Comparison of ENCODE assay signal across 12 mouse cellular contexts in the genomic region with DNA sequence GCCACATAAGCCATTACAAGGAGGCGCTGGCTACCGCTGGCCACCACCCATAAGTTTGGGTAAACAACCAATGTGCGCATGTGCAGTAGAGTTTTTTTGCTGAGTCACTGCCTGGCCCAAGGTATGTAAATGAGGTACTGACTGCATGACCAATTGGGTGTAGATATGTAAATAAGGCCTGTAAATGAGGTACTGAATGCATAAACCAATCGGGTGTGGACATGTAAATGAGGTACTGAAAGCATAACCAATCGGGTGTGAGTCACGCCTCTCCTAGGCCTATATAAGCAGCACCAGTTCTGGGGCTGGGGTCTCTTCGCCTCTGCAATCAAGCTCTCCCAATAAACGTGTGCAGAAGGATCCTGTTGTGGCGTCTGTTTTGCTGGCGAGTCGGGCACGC. TPM values are rescaled to one million over a fixed set of nuclear protein-coding genes. Genes with fewer than 3 reads are reported as not detected.
DNase-seq lines count a peak whose midpoint lies in the region; ATAC-seq and TF ChIP-seq lines count a peak whose summit lies in the region.
"Not testable (repeated sequence)": the region's sequence is repeated elsewhere in the genome, so short reads cannot be mapped to it uniquely, and the experiment has no call there.
"Had no signal": no experiment of that assay in that cellular context is flagged by ENCODE, and none has a peak within 500 bp of the region (broad histone marks: within the 10 kb centered on the region; RNA-seq: fewer than 3 reads in every experiment).

No protein-coding gene starts in this region.

- ATAC-seq in liver, embryonic 13.5 days (ENCODE audit: low read depth): not testable (repeated sequence)

- H3K27ac ChIP-seq in ES-Bruce4 (ENCODE audit: insufficient read depth, low read length) (peak overlapping the region; percentile 78), ES-E14 (ENCODE audit: insufficient read depth, low read depth, low read length, poor library complexity, severe bottlenecking) (peak overlapping the region; percentile 63)
- not testable (repeated sequence) for H3K27ac ChIP-seq in liver, embryonic 13.5 days

- not testable (repeated sequence) for H3K36me3 ChIP-seq in ES-Bruce4 (ENCODE audit: control insufficient read depth, insufficient read depth, low read length, poor library complexity, severe bottlenecking); ES-E14 (ENCODE audit: control insufficient read depth, insufficient read depth, low read length, poor library complexity, severe bottlenecking); liver, embryonic 13.5 days

- in situ Hi-C loops in ES-E14 (cut with MboI; ENCODE audit: low sequenced_read_pairs in 2 of 2, unreplicated experiment in 2 of 2): not testable (repeated sequence)

- H3K9me3 ChIP-seq in ES-Bruce4 (replicated peaks; ENCODE audit: control insufficient read depth, insufficient read depth, low read length, poor library complexity, severe bottlenecking): peaks cover 34% of the 10 kb centered on the region
- not testable (repeated sequence) for H3K9me3 ChIP-seq in ES-E14 (ENCODE audit: control insufficient read depth, insufficient read depth, low read depth, low read length)
- peaks cover 21% of the 10 kb centered on the region for H3K9me3 ChIP-seq in liver, embryonic 13.5 days (replicated peaks)

- not testable (repeated sequence) for H3K4me3 ChIP-seq in ES-Bruce4 (ENCODE audit: low read depth, low read length); ES-E14 (ENCODE audit: insufficient read depth in 1 of 2, low read depth in 1 of 2, low read length in 2 of 2, poor library complexity in 1 of 2, severe bottlenecking in 1 of 2); liver, embryonic 13.5 days (replicated peaks)

- not testable (repeated sequence) for H3K4me2 ChIP-seq in liver, embryonic 13.5 days

- not testable (repeated sequence) for TF ChIP-seq EP300 in ES-Bruce4 (IDR thresholded peaks at IDR 0.05; ENCODE audit: insufficient read depth, low read depth, low read length)

- not testable (repeated sequence) for DNase-seq in ES-E14 (ENCODE audit: low read depth, low spot score)
- DNase-seq in MEL-GATA-1-ER (ENCODE audit: extremely low read depth, low read depth) (peak; percentile 31), ZHBTc4 (ENCODE audit: low read depth, low spot score) (peak; percentile 64)
- peak; percentile 9 for DNase-seq in liver, embryonic 13.5 days

- not testable (repeated sequence) for H3K27me3 ChIP-seq in ES-Bruce4 (ENCODE audit: control insufficient read depth, insufficient read depth, low read length, poor library complexity, severe bottlenecking); liver, embryonic 13.5 days

- WGBS in liver, embryonic 13.5 days (ENCODE audit: insufficient replicate concordance): 87% methylated on average over 12 of the region's 12 CpGs

- TF ChIP-seq CTCF in ES-Bruce4 (IDR thresholded peaks at IDR 0.05; ENCODE audit: low read depth, low read length): not testable (repeated sequence)

- H3K9ac ChIP-seq in ES-Bruce4 (ENCODE audit: low read depth, poor library complexity, severe bottlenecking); ES-E14 (ENCODE audit: insufficient read depth, low read depth, low read length, poor library complexity, severe bottlenecking); liver, embryonic 13.5 days: not testable (repeated sequence)

- H3K4me1 ChIP-seq in ES-Bruce4 (ENCODE audit: control insufficient read depth, insufficient read depth, low read length); ES-E14 (ENCODE audit: control insufficient read depth in 2 of 2, insufficient read depth in 2 of 2, low read length in 2 of 2, poor library complexity in 1 of 2): not testable (repeated sequence)
- H3K4me1 ChIP-seq in liver, embryonic 13.5 days (replicated peaks): peaks cover 15% of the 10 kb centered on the region

- TF ChIP-seq POLR2A in ES-Bruce4 (IDR thresholded peaks at IDR 0.05; ENCODE audit: insufficient read depth, low read length): not testable (repeated sequence)

TF ChIP-seq in ES-E14, 5 proteins besides CTCF, POLR2A, EP300 and RAD21:
- peak; percentile 89 for TF ChIP-seq MAFK (IDR thresholded peaks at IDR 0.05; ENCODE audit: insufficient read depth, low read depth, low read length)
TF ChIP-seq in ES-E14: peak in this region for 1; not testable (repeated sequence) for 4.

RNA-seq across cellular contexts. Expression of gene Zfp382, which starts 3.8 kb away (rescaled TPM):
- 6.1 and 9.0 TPM in 2 replicates for polyA plus RNA-seq in ES-Bruce4 (2011; ENCODE audit: insufficient read depth, insufficient read length, low read depth, missing spikeins)
- total RNA-seq in ES-E14 (2012; rRNA removed): 5.3 and 5.7 TPM in 2 replicates
- polyA plus RNA-seq in liver, embryonic 13.5 days (2015; fragmentation: Nextera tagmentation; extraction: Ambion mirVana): 1.6 and 2.1 TPM in 2 replicates
- polyA plus RNA-seq: erythroblast, embryonic 14.5 days had no signal

RNA-seq across cellular contexts. Expression of gene Zfp260, which starts 23.4 kb away (rescaled TPM):
- polyA plus RNA-seq in ES-Bruce4 (2011; ENCODE audit: insufficient read depth, insufficient read length, low read depth, missing spikeins): 60.8 and 63.8 TPM in 2 replicates
- 33.5 and 40.4 TPM in 2 replicates for total RNA-seq in ES-E14 (2012; rRNA removed)
- 12.7 and 18.3 TPM in 2 replicates for polyA plus RNA-seq in liver, embryonic 13.5 days (2015; fragmentation: Nextera tagmentation; extraction: Ambion mirVana)
- polyA plus RNA-seq: erythroblast, embryonic 14.5 days had no signal

RNA-seq across cellular contexts. Expression of gene Zfp566, which starts 27.6 kb away (rescaled TPM):
- 12.0 and 13.7 TPM in 2 replicates for polyA plus RNA-seq in ES-Bruce4 (2011; ENCODE audit: insufficient read depth, insufficient read length, low read depth, missing spikeins)
- 13.1 and 16.3 TPM in 2 replicates for total RNA-seq in ES-E14 (2012; rRNA removed)
- 2.0 and 2.5 TPM in 2 replicates for polyA plus RNA-seq in liver, embryonic 13.5 days (2015; fragmentation: Nextera tagmentation; extraction: Ambion mirVana)
- polyA plus RNA-seq: erythroblast, embryonic 14.5 days had no signal

RNA-seq across cellular contexts. Expression of gene Gm26920, which starts 27.7 kb away (rescaled TPM):
- not detected in 2 replicates for polyA plus RNA-seq in ES-Bruce4 (2011; ENCODE audit: insufficient read depth, insufficient read length, low read depth, missing spikeins)
- total RNA-seq in ES-E14 (2012; rRNA removed): 0.26 and 0.71 TPM in 2 replicates
- polyA plus RNA-seq in liver, embryonic 13.5 days (2015; fragmentation: Nextera tagmentation; extraction: Ambion mirVana): 0.44 TPM in 1 of 2 replicates, not detected in the other
- total RNA-seq: adrenal gland, postnatal 25 days; adrenal gland, postnatal 4 days; CH12.LX; common myeloid progenitor, adult 5-6 weeks had no signal
- polyA plus RNA-seq: adrenal gland, adult 2 months; erythroblast, embryonic 14.5 days; frontal cortex, adult 2 months had no signal

RNA-seq across cellular contexts. Expression of gene Zfp82, which starts 45.2 kb away (rescaled TPM):
- 13.4 and 15.4 TPM in 2 replicates for polyA plus RNA-seq in ES-Bruce4 (2011; ENCODE audit: insufficient read depth, insufficient read length, low read depth, missing spikeins)
- 5.8 and 7.3 TPM in 2 replicates for total RNA-seq in ES-E14 (2012; rRNA removed)
- 1.7 and 2.1 TPM in 2 replicates for polyA plus RNA-seq in liver, embryonic 13.5 days (2015; fragmentation: Nextera tagmentation; extraction: Ambion mirVana)
- polyA plus RNA-seq: erythroblast, embryonic 14.5 days had no signal
